Mouse (Mus musculus) hindbrain, embryonic 15.5 days (tissue): ENCODE measurements around the gene Dmbt1. TPM values are rescaled to one million over a fixed set of nuclear protein-coding genes. Genes with fewer than 3 reads are reported as not detected.
"Not testable (repeated sequence)": the region's sequence is repeated elsewhere in the genome, so short reads cannot be mapped to it uniquely, and the experiment has no call there.

Experiments
- ATAC-seq: fragments of 200-750 bp; cut with Nextera tagmentation; 2 replicates; pipeline ENCODE4 v1.8.0; 2017; ENCODE audit warnings: low read depth, moderate number of reproducible peaks, moderate TSS enrichment; ENCODE audit not compliant: low FRiP score
- H3K27ac ChIP-seq: fragments of 300-500 bp; sonication (generic); replicated peaks from 2 replicates; pipeline ENCODE4 v1.5.1; 2015; ENCODE audit warnings: mild to moderate bottlenecking, inconsistent platforms
- H3K27me3 ChIP-seq: fragments of 300-500 bp; sonication (generic); 2 replicates; pipeline ENCODE4 v1.6.1; 2015; ENCODE audit warnings: control low read depth, inconsistent platforms
- H3K36me3 ChIP-seq: fragments of 300-500 bp; sonication (generic); 2 replicates; pipeline ENCODE4 v1.6.1; 2015; ENCODE audit warnings: control low read depth, inconsistent platforms
- H3K4me1 ChIP-seq: fragments of 300-500 bp; sonication (generic); replicated peaks from 2 replicates; pipeline ENCODE4 v1.6.1; 2015; ENCODE audit warnings: control low read depth, inconsistent platforms
- H3K4me2 ChIP-seq: fragments of 300-500 bp; sonication (generic); 2 replicates; pipeline ENCODE4 v1.6.1; 2015; ENCODE audit warnings: moderate library complexity, mild to moderate bottlenecking, inconsistent platforms
- H3K4me3 ChIP-seq: fragments of 300-500 bp; sonication (generic); 2 replicates; pipeline ENCODE4 v1.5.1; 2015; ENCODE audit warnings: mild to moderate bottlenecking, inconsistent platforms
- H3K9ac ChIP-seq: fragments of 300-500 bp; sonication (generic); 2 replicates; pipeline ENCODE4 v1.6.1; 2015; ENCODE audit warnings: inconsistent platforms
- H3K9me3 ChIP-seq: fragments of 300-500 bp; sonication (generic); 2 replicates; pipeline ENCODE4 v1.6.1; 2016; ENCODE audit warnings: control low read depth, inconsistent platforms
- WGBS: fragments of 180-500 bp; shearing (Covaris S2); methylation state at CpG from one replicate; pipeline ENCODE4 v1.1.7; 2015; 5-methylcytosine and 5-hydroxymethylcytosine counted together
- polyA plus RNA-seq: library from polyadenylated mRNA; unstranded; fragments of >200 nt; fragmentation: Nextera tagmentation; extraction: Ambion mirVana; gene quantifications from 2 replicates; pipeline ENCODE4 v1.2.1, GENCODE M21; 2015

The Dmbt1 gene
- polyA plus RNA-seq, 1 experiment from 2014 or later: not detected

- WGBS: 92% methylated on average over 2 of the region's 2 CpGs
- ATAC-seq: no peak
- Histone ChIP-seq H3K9me3 (no peaks in the 10 kb centered on the region), H3K9ac (no peak overlapping the region), H3K27me3 (no peaks in the 10 kb centered on the region), H3K4me2 (no peak overlapping the region), H3K4me3 (no peak overlapping the region), H3K27ac (no peak overlapping the region), H3K36me3 (no peaks in the 10 kb centered on the region), H3K4me1 (no peaks in the 10 kb centered on the region)
Observed at GRCm38 (mm10) chr7:131007221-131007620, 24.6 kb upstream of the Dmbt1 start.

GRCm38 (mm10) chr7:131009178-131009577 is 22.7 kb upstream of the Dmbt1 start:
- H3K9ac ChIP-seq: no peak overlapping the region
- H3K27ac ChIP-seq: no peak overlapping the region
- 89% methylated on average over 5 of the region's 5 CpGs for WGBS
- H3K4me1 ChIP-seq: no peaks in the 10 kb centered on the region
- no peaks in the 10 kb centered on the region for H3K27me3 ChIP-seq
- H3K4me2 ChIP-seq: no peak overlapping the region
- no peaks in the 10 kb centered on the region for H3K9me3 ChIP-seq
- no peak overlapping the region for H3K4me3 ChIP-seq
- no peaks in the 10 kb centered on the region for H3K36me3 ChIP-seq
- ATAC-seq: no peak

GRCm38 (mm10) chr7:131011901-131012300 is 20.0 kb upstream of the Dmbt1 start:
- no peak overlapping the region for H3K27ac ChIP-seq
- H3K27me3 ChIP-seq: no peaks in the 10 kb centered on the region
- 82% methylated on average over 1 of the region's 1 CpGs for WGBS
- H3K4me2 ChIP-seq: no peak overlapping the region
- H3K4me1 ChIP-seq: no peaks in the 10 kb centered on the region
- H3K9ac ChIP-seq: no peak overlapping the region
- 0 out of 2 replicates have a peak, but pooled peaks cover 1% of the 10 kb centered on the region for H3K9me3 ChIP-seq
- H3K36me3 ChIP-seq: no peaks in the 10 kb centered on the region
- no peak for ATAC-seq
- no peak overlapping the region for H3K4me3 ChIP-seq

GRCm38 (mm10) chr7:131019181-131019580 is 12.7 kb upstream of the Dmbt1 start:
- Histone ChIP-seq H3K9me3 (0 out of 2 replicates have a peak, but pooled peaks cover 4% of the 10 kb centered on the region), H3K36me3 (no peaks in the 10 kb centered on the region), H3K27ac (no peak overlapping the region), H3K9ac (no peak overlapping the region), H3K4me3 (no peak overlapping the region), H3K27me3 (no peaks in the 10 kb centered on the region), H3K4me2 (no peak overlapping the region), H3K4me1 (no peaks in the 10 kb centered on the region)
- no peak for ATAC-seq
- WGBS: 84% methylated on average over 2 of the region's 2 CpGs

GRCm38 (mm10) chr7:131024807-131025206 is 7.0 kb upstream of the Dmbt1 start:
- Histone ChIP-seq H3K27ac (no peak overlapping the region), H3K4me2 (no peak overlapping the region), H3K9ac (no peak overlapping the region), H3K4me3 (no peak overlapping the region), H3K4me1 (no peaks in the 10 kb centered on the region), H3K36me3 (no peaks in the 10 kb centered on the region), H3K9me3 (no peaks in the 10 kb centered on the region), H3K27me3 (no peaks in the 10 kb centered on the region)
- ATAC-seq: no peak
- WGBS: 90% methylated on average over 1 of the region's 1 CpGs

GRCm38 (mm10) chr7:131027557-131027956 is 4.3 kb upstream of the Dmbt1 start:
- H3K4me3 ChIP-seq: no peak overlapping the region

GRCm38 (mm10) chr7:131036396-131036795 is 4.5 kb downstream of the Dmbt1 start:
- Histone ChIP-seq H3K36me3 (no peaks in the 10 kb centered on the region), H3K4me3 (no peak overlapping the region), H3K9ac (no peak overlapping the region), H3K27me3 (no peaks in the 10 kb centered on the region), H3K4me2 (no peak overlapping the region), H3K9me3 (no peaks in the 10 kb centered on the region), H3K27ac (no peak overlapping the region), H3K4me1 (no peaks in the 10 kb centered on the region)
- WGBS: 87% methylated on average over 3 of the region's 3 CpGs
- no peak for ATAC-seq

More at GRCm38 (mm10) chr7:131027557-131027956, 4.3 kb upstream of the Dmbt1 start:
- Histone ChIP-seq H3K4me1 (no peaks in the 10 kb centered on the region), H3K9ac (no peak overlapping the region), H3K4me2 (no peak overlapping the region), H3K9me3 (no peaks in the 10 kb centered on the region), H3K27ac (no peak overlapping the region), H3K36me3 (no peaks in the 10 kb centered on the region), H3K27me3 (no peaks in the 10 kb centered on the region)
- ATAC-seq: no peak
- 73% methylated on average over 1 of the region's 1 CpGs for WGBS

- H3K27me3 ChIP-seq: no peaks in the 10 kb centered on the region
- no peak overlapping the region for H3K4me2 ChIP-seq
- H3K4me1 ChIP-seq: no peaks in the 10 kb centered on the region
- H3K36me3 ChIP-seq: no peaks in the 10 kb centered on the region
- no peak overlapping the region for H3K27ac ChIP-seq
- no peak for ATAC-seq
- no peak overlapping the region for H3K9ac ChIP-seq
- no peak overlapping the region for H3K4me3 ChIP-seq
- no peaks in the 10 kb centered on the region for H3K9me3 ChIP-seq
- WGBS: 89% methylated on average over 2 of the region's 2 CpGs
Observed at GRCm38 (mm10) chr7:131037083-131037482, 5.2 kb downstream of the Dmbt1 start.

GRCm38 (mm10) chr7:131040760-131041159 is 8.9 kb downstream of the Dmbt1 start:
- H3K36me3 ChIP-seq, H3K9me3 ChIP-seq, H3K4me2 ChIP-seq, H3K4me1 ChIP-seq, H3K4me3 ChIP-seq, H3K27ac ChIP-seq, H3K9ac ChIP-seq, ATAC-seq, H3K27me3 ChIP-seq: not testable (repeated sequence)
- WGBS: 88% methylated on average over 8 of the region's 8 CpGs

- Histone ChIP-seq H3K36me3 (no peaks in the 10 kb centered on the region), H3K27ac (no peak overlapping the region), H3K9ac (no peak overlapping the region), H3K9me3 (no peaks in the 10 kb centered on the region), H3K4me2 (no peak overlapping the region), H3K4me1 (no peaks in the 10 kb centered on the region), H3K27me3 (no peaks in the 10 kb centered on the region), H3K4me3 (no peak overlapping the region)
- 63% methylated on average over 1 of the region's 1 CpGs for WGBS
- no peak for ATAC-seq
Observed at GRCm38 (mm10) chr7:131042657-131043056, 10.8 kb downstream of the Dmbt1 start.

GRCm38 (mm10) chr7:131045258-131045835 is 13.5 kb downstream of the Dmbt1 start:
- not testable (repeated sequence) for H3K4me1 ChIP-seq, H3K9ac ChIP-seq, H3K27me3 ChIP-seq, H3K9me3 ChIP-seq, H3K4me2 ChIP-seq, H3K36me3 ChIP-seq, ATAC-seq, H3K27ac ChIP-seq, H3K4me3 ChIP-seq
- 40% methylated on average over 3 of the region's 3 CpGs for WGBS

- H3K4me2 ChIP-seq, H3K36me3 ChIP-seq, H3K9me3 ChIP-seq, H3K9ac ChIP-seq, H3K27ac ChIP-seq, ATAC-seq, H3K27me3 ChIP-seq, H3K4me3 ChIP-seq, H3K4me1 ChIP-seq: not testable (repeated sequence)
- WGBS: 87% methylated on average over 8 of the region's 8 CpGs
Observed at GRCm38 (mm10) chr7:131049829-131050228, 18.0 kb downstream of the Dmbt1 start.

GRCm38 (mm10) chr7:131054808-131055370 is 23.0 kb downstream of the Dmbt1 start:
- no peak overlapping the region for H3K9ac ChIP-seq
- no peaks in the 10 kb centered on the region for H3K4me1 ChIP-seq
- H3K36me3 ChIP-seq: no peaks in the 10 kb centered on the region
- H3K27ac ChIP-seq: no peak overlapping the region
- H3K9me3 ChIP-seq: no peaks in the 10 kb centered on the region
- H3K4me3 ChIP-seq: no peak overlapping the region
- no peak for ATAC-seq
- no peak overlapping the region for H3K4me2 ChIP-seq
- no peaks in the 10 kb centered on the region for H3K27me3 ChIP-seq
